Mouse (Mus musculus) regulatory T cell (primary cell): ENCODE measurements around the gene Tmem54.

Experiments used
- in situ Hi-C: fragments of 300-600 bp; cut with MboI, MseI; formaldehyde crosslinking; loops from one replicate; pipeline ENCODE4 v1.15.1; 2025; ENCODE audit warnings: high pct_unique_total_duplicates

The Tmem54 gene

GRCm38 (mm10) chr4:129097006-129097405 lies 8.3 kb upstream of the Tmem54 start:
- in situ Hi-C loops = no loop called here

- in situ Hi-C loops = no loop called here
These were observed 3.1 kb upstream of the Tmem54 start for GRCm38 (mm10) chr4:129102133-129102829.

- in situ Hi-C loops = no loop called here
These were observed 725 bp downstream of the Tmem54 start for GRCm38 (mm10) chr4:129106073-129106472.

- in situ Hi-C loops = no loop called here
These were observed 2.1 kb downstream of the Tmem54 start for GRCm38 (mm10) chr4:129107348-129107899.

GRCm38 (mm10) chr4:129108624-129109023 lies 3.3 kb downstream of the Tmem54 start:
- in situ Hi-C loops = no loop called here

GRCm38 (mm10) chr4:129110804-129111203 lies 5.5 kb downstream of the Tmem54 start:
- in situ Hi-C loops = no loop called here

- in situ Hi-C loops = no loop called here
These were observed 6.0 kb downstream of the Tmem54 start for GRCm38 (mm10) chr4:129111350-129111749.

GRCm38 (mm10) chr4:129112231-129112630 lies 6.9 kb downstream of the Tmem54 start:
- in situ Hi-C loops = no loop called here

- in situ Hi-C loops = no loop called here
These were observed 8.0 kb downstream of the Tmem54 start for GRCm38 (mm10) chr4:129113083-129113988.

- in situ Hi-C loops = no loop called here
These were observed 11.4 kb downstream of the Tmem54 start for GRCm38 (mm10) chr4:129116703-129117102.

GRCm38 (mm10) chr4:129117720-129118510 lies 12.6 kb downstream of the Tmem54 start:
- in situ Hi-C loops = no loop called here

- in situ Hi-C loops = no loop called here
These were observed 14.4 kb downstream of the Tmem54 start for GRCm38 (mm10) chr4:129119708-129120107.

GRCm38 (mm10) chr4:129120520-129121445 lies 15.4 kb downstream of the Tmem54 start:
- in situ Hi-C loops = no loop called here

- in situ Hi-C loops = no loop called here
These were observed 16.3 kb downstream of the Tmem54 start, which contains the start of gene Hpca for GRCm38 (mm10) chr4:129121569-129122086. TSS of gene Hpca (minus strand) at chr4:129122036.

GRCm38 (mm10) chr4:129122107-129122506 lies 16.8 kb downstream of the Tmem54 start:
- in situ Hi-C loops = no loop called here

GRCm38 (mm10) chr4:129122719-129123118 lies 17.4 kb downstream of the Tmem54 start:
- in situ Hi-C loops = no loop called here

- in situ Hi-C loops = no loop called here
These were observed 19.4 kb downstream of the Tmem54 start for GRCm38 (mm10) chr4:129124652-129125146.

- in situ Hi-C loops = no loop called here
These were observed 20.5 kb downstream of the Tmem54 start for GRCm38 (mm10) chr4:129125736-129126451.

- in situ Hi-C loops = no loop called here
These were observed 23.4 kb downstream of the Tmem54 start for GRCm38 (mm10) chr4:129128582-129129338.
